Mouse (Mus musculus) C2C12 (cell line): ENCODE data around the gene Dscaml1. TPM values are rescaled to one million over a fixed set of nuclear protein-coding genes. Genes with fewer than 3 reads are reported as not detected.

Experiments used
- H3K27me3 ChIP-seq: one replicate; pipeline ENCODE4 v1.6.1; 2011; ENCODE audit not compliant: control insufficient read depth, insufficient read depth, insufficient read length
- H3K36me3 ChIP-seq: one replicate; pipeline ENCODE4 v1.6.1; 2011; ENCODE audit not compliant: control insufficient read depth, insufficient read depth
- H3K4me3 ChIP-seq: one replicate; pipeline ENCODE4 v1.5.1; 2011; ENCODE audit warnings: mild to moderate bottlenecking, control low read depth; ENCODE audit not compliant: poor library complexity, insufficient read depth, severe bottlenecking
- H3K79me2 ChIP-seq: one replicate; pipeline ENCODE4 v1.6.1; 2011; ENCODE audit not compliant: control insufficient read depth, insufficient read depth
- H3K79me3 ChIP-seq: one replicate; pipeline ENCODE4 v1.6.1; 2011; ENCODE audit warnings: low read depth, control low read depth
- H3ac ChIP-seq: one replicate; pipeline ENCODE3; 2011; ENCODE audit warnings: low read depth; ENCODE audit not compliant: control insufficient read depth, insufficient read length
- CEBPB ChIP-seq: IDR thresholded peaks from one replicate; pipeline ENCODE4 v1.6.1; 2011; ENCODE audit warnings: low read depth, mild to moderate bottlenecking, control low read depth, moderate library complexity
- CTCF ChIP-seq: IDR thresholded peaks from one replicate; pipeline ENCODE4 v1.5.1; 2011; ENCODE audit not compliant: control insufficient read depth, insufficient read depth, insufficient read length
- FOSL1 ChIP-seq: IDR thresholded peaks from one replicate; pipeline ENCODE4 v1.8.0; 2011; ENCODE audit warnings: mild to moderate bottlenecking, low read length; ENCODE audit not compliant: poor library complexity, insufficient read depth, severe bottlenecking
- MAX ChIP-seq: IDR thresholded peaks from one replicate; pipeline ENCODE4 v1.6.1; 2011; ENCODE audit warnings: mild to moderate bottlenecking, control low read depth
- MYOD1 ChIP-seq: IDR thresholded peaks from one replicate; pipeline ENCODE4 v1.6.1; 2011; ENCODE audit warnings: low read depth; ENCODE audit not compliant: control insufficient read depth, insufficient read length
- MYOG ChIP-seq: IDR thresholded peaks from one replicate; pipeline ENCODE4 v1.6.1; 2011; ENCODE audit not compliant: control insufficient read depth, insufficient read length; ENCODE audit errors: extremely low read depth
- USF1 ChIP-seq: IDR thresholded peaks from one replicate; pipeline ENCODE4 v1.6.1; 2011; ENCODE audit warnings: low read depth, mild to moderate bottlenecking, control low read depth, moderate library complexity
- polyA plus RNA-seq: library from polyadenylated mRNA; unstranded; fragments of >200 nt; fragmentation: generic; extraction: Trizol; gene quantifications from one replicate; pipeline ENCODE4 v1.2.1, GENCODE M21; 2012; ENCODE audit warnings: missing spikeins

Dscaml1 gene
- polyA plus RNA-seq, 1 experiment, result not detected

DNA sequence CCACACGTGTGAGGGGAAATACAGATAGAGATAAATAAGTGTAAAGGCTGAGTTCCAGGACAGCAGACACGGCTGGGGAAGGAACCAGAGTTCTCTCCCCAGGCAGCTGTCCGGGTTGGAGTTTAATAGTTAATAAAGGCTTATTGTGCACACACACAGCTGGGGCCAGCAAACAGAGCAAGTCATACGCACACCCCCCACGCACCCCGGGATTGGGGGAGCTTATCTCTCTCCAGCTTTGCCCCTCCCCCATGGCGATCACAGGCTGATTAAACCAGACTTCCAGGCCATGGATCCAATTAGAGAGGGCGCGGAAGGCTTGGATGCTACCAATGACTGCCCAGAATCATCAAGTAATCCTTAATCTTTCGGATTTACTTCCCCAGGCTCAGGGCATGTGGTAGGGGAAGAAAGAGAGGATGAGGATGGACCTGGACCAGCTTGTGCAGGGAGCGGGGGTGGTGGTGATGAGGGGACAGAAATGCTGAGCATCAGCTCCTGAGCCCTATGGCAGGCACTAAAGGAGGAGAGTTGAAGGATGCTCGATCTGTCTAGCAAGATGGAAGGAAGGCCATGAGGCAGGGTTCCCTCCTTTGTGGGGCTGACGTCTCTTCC lies 119.7 kb downstream of the Dscaml1 start:
- H3K36me3 ChIP-seq, result no peaks in the 10 kb centered on the region
- no peaks in the 10 kb centered on the region for H3K79me3 ChIP-seq
- H3K4me3 ChIP-seq, result no peak overlapping the region
- H3K79me2 ChIP-seq, result no peaks in the 10 kb centered on the region
- TF ChIP-seq FOSL1, result no peak
- no peak for TF ChIP-seq MYOG
- TF ChIP-seq CEBPB, result no peak
- no peak for TF ChIP-seq CTCF
- TF ChIP-seq USF1, result no peak
- TF ChIP-seq MYOD1, result no peak
- no peak for TF ChIP-seq MAX
- no peak overlapping the region for H3ac ChIP-seq
- H3K27me3 ChIP-seq, result peaks cover 18% of the 10 kb centered on the region

DNA sequence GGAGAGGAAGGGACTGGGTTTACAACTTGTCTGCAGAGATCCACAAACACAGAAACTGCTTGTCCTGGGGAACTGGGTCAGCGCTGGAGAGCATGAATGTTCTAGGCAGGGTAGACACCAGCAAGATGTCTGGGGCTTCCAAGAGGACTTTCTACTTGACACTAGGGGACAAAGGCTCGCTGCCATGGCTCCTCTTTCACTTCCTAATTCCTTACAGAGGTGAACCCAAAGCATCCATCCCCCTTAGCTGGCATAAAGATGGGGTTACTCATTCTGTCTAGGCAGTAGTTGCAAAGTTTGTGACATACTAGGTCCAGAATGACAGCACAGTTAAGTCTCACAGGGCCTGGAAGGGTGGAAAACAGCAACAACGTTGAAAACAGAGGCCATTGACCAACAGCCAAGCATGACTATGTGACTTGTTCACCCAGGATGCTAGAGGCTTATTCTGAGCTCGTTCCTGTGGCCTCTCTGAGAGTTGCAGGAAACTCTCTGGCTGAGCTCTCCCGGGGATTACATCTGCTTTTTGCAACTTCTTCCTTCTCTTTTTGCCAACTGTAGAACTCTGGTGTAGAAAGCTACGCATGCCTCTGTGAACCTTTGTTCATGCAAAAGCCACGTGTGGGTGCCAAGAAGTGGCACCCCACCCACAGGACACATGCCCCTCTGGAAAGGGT lies 120.6 kb downstream of the Dscaml1 start:
- H3K79me3 ChIP-seq, result no peaks in the 10 kb centered on the region
- no peak overlapping the region for H3ac ChIP-seq
- TF ChIP-seq USF1, result no peak
- TF ChIP-seq CEBPB, result no peak
- no peak for TF ChIP-seq CTCF
- no peak for TF ChIP-seq MAX
- TF ChIP-seq MYOG, result no peak
- no peak for TF ChIP-seq FOSL1
- no peak for TF ChIP-seq MYOD1
- no peaks in the 10 kb centered on the region for H3K79me2 ChIP-seq
- peaks cover 11% of the 10 kb centered on the region for H3K27me3 ChIP-seq
- H3K4me3 ChIP-seq, result no peak overlapping the region
- no peaks in the 10 kb centered on the region for H3K36me3 ChIP-seq

DNA sequence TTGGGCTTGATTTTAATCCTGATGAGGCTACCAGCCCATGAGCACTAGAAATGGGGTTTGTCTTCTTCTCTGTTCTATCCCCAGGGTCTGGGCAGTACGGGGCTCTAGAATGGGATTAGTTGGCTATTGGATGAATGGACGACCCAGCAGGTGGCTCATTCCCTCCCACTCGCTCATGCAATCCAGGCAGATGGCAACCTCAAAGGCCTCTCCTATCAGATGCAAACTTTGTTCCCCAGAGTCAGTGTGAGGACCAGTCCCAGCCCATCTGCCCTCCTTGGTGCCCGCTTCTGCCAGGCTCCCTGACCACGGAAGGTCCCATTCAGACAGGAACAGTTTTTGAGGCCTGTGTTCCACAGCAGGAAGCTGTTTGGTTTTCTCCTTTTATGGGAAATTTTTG lies 123.4 kb downstream of the Dscaml1 start:
- H3K4me3 ChIP-seq, result no peak overlapping the region
- H3ac ChIP-seq, result no peak overlapping the region
- H3K79me3 ChIP-seq, result no peaks in the 10 kb centered on the region
- H3K27me3 ChIP-seq, result peaks cover 10% of the 10 kb centered on the region
- H3K36me3 ChIP-seq, result no peaks in the 10 kb centered on the region
- H3K79me2 ChIP-seq, result no peaks in the 10 kb centered on the region
- no peak for TF ChIP-seq CEBPB

GRCm38 (mm10) chr9:45550210-45550609 lies 123.8 kb downstream of the Dscaml1 start:
- peaks cover 10% of the 10 kb centered on the region for H3K27me3 ChIP-seq
- no peaks in the 10 kb centered on the region for H3K79me3 ChIP-seq
- TF ChIP-seq MYOG, result no peak
- no peak for TF ChIP-seq MAX
- no peak for TF ChIP-seq CEBPB
- no peak for TF ChIP-seq MYOD1
- TF ChIP-seq CTCF, result no peak
- TF ChIP-seq USF1, result no peak
- TF ChIP-seq FOSL1, result no peak
- no peaks in the 10 kb centered on the region for H3K79me2 ChIP-seq
- no peaks in the 10 kb centered on the region for H3K36me3 ChIP-seq
- H3K4me3 ChIP-seq, result no peak overlapping the region
- H3ac ChIP-seq, result no peak overlapping the region

DNA sequence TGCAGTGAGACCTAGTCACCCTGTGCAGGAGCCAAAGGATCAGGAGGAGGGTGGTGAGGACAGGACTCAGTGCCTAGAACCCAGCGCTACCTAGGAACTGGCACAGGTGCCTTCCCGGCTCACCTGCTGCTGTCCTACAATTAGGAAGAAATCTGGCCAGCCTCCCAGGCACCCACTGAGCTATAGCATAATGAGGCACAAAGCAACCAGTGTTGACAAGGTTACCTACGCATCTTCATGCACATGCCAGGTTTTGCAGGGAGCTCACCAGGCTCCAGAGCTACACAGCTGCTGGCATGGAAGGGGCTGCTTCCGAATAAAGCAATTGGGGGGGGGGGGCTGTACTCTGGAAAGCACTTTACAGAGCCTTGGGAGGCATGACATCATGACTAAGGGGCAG lies 124.2 kb downstream of the Dscaml1 start:
- Histone ChIP-seq H3K79me3 (no peaks in the 10 kb centered on the region), H3ac (no peak overlapping the region), H3K36me3 (no peaks in the 10 kb centered on the region), H3K4me3 (no peak overlapping the region), H3K27me3 (peaks cover 10% of the 10 kb centered on the region), H3K79me2 (no peaks in the 10 kb centered on the region)
- no peak for TF ChIP-seq MAX

GRCm38 (mm10) chr9:45555036-45555826 lies 128.8 kb downstream of the Dscaml1 start:
- Histone ChIP-seq H3K79me3 (no peaks in the 10 kb centered on the region), H3ac (no peak overlapping the region), H3K79me2 (no peaks in the 10 kb centered on the region), H3K4me3 (no peak overlapping the region), H3K27me3 (peaks cover 13% of the 10 kb centered on the region), H3K36me3 (no peaks in the 10 kb centered on the region)
- TF ChIP-seq MYOG, result no peak
- no peak for TF ChIP-seq MAX
- TF ChIP-seq CEBPB, result no peak
